Mouse (Mus musculus): ENCODE measurements around the gene Itpr3.

GRCm38 (mm10) chr17:27150871-27151270 is 93.8 kb downstream of the Itpr3 start:
- no peak for TF ChIP-seq CTCF (IDR thresholded peaks at IDR 0.05; ENCODE audit: low read depth, low read length)
- TF ChIP-seq POLR2A (IDR thresholded peaks at IDR 0.05; ENCODE audit: insufficient read depth, low read length) = no peak
- no peak for TF ChIP-seq EP300 (IDR thresholded peaks at IDR 0.05; ENCODE audit: insufficient read depth, low read depth, low read length)

Data from ES-Bruce4 (cell line).